Mouse (Mus musculus) kidney, embryonic 15.5 days (tissue): ENCODE data around the gene Cnn1. TPM values are rescaled to one million over a fixed set of nuclear protein-coding genes. Genes with fewer than 3 reads are reported as not detected.
A peak's percentile ranks its signal among the peaks of the same experiment; 100 is the strongest.

ENCODE experiments used
- ATAC-seq: fragments of 200-750 bp; cut with Nextera tagmentation; replicated peaks from 2 replicates; pipeline ENCODE4 v1.8.0; 2017; ENCODE audit warnings: moderate TSS enrichment; ENCODE audit not compliant: low FRiP score
- H3K27ac ChIP-seq: fragments of 300-500 bp; sonication (generic); 2 replicates; pipeline ENCODE4 v1.5.1; 2015; ENCODE audit warnings: mild to moderate bottlenecking, inconsistent platforms
- H3K27me3 ChIP-seq: fragments of 300-500 bp; sonication (generic); 2 replicates; pipeline ENCODE4 v1.6.1; 2015; ENCODE audit warnings: inconsistent platforms
- H3K36me3 ChIP-seq: fragments of 300-500 bp; sonication (generic); 2 replicates; pipeline ENCODE4 v1.6.1; 2015; ENCODE audit warnings: inconsistent platforms
- H3K4me1 ChIP-seq: fragments of 300-500 bp; sonication (generic); 2 replicates; pipeline ENCODE4 v1.6.1; 2015; ENCODE audit warnings: inconsistent platforms
- H3K4me2 ChIP-seq: fragments of 300-500 bp; sonication (generic); 2 replicates; pipeline ENCODE4 v1.6.1; 2015; ENCODE audit warnings: moderate library complexity, mild to moderate bottlenecking, inconsistent platforms
- H3K4me3 ChIP-seq: fragments of 300-500 bp; sonication (generic); replicated peaks from 2 replicates; pipeline ENCODE4 v1.5.1; 2015; ENCODE audit warnings: mild to moderate bottlenecking, inconsistent platforms
- H3K9ac ChIP-seq: fragments of 300-500 bp; sonication (generic); 2 replicates; pipeline ENCODE4 v1.6.1; 2015; ENCODE audit warnings: mild to moderate bottlenecking, inconsistent platforms
- H3K9me3 ChIP-seq: fragments of 300-500 bp; sonication (generic); replicated peaks from 2 replicates; pipeline ENCODE4 v1.6.1; 2016; ENCODE audit warnings: inconsistent platforms
- WGBS: fragments of 180-500 bp; shearing (Covaris S2); methylation state at CpG from one replicate; pipeline ENCODE4 v1.1.7; 2015; ENCODE audit warnings: mixed read lengths; 5-methylcytosine and 5-hydroxymethylcytosine counted together
- polyA plus RNA-seq: library from polyadenylated mRNA; unstranded; fragments of >200 nt; fragmentation: Nextera tagmentation; extraction: Ambion mirVana; gene quantifications from 2 replicates; pipeline ENCODE4 v1.2.1, GENCODE M21; 2015

Cnn1 gene
- 11.1 and 40.8 TPM in 2 replicates for polyA plus RNA-seq

DNA sequence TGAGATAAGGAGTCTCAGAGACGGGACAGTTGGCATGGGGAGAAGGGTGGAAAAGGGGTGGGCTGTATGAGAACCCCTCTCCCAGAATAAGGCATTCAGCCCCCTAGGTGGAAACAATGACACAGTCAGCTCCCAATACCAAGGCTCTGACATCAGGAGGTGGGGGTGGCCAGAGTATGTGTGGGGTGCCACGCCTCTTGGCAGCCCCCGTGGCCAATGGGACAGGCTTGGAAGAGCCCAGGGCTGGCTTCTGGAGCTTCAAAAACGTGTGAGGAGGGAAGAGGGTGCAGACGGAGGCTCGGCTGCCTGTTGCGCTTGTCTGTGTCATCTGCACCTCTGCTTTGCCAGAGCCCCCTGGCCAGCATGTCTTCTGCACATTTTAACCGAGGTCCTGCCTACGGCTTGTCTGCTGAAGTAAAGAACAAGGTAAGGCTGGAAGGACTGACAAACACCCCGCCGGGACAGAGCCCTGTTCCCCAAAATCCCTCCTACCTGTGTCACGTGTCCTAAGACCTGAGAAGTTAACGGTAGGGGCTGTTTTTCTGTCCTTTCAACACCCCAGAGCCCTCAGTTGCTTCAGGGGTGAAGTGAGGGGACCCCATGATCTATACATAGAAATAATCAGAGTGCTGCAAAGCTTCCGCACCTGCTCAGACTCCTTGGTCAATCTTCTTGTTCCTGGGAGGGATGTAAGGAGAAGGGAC is at the start of gene Cnn1:
Gene Cnn1 (plus strand): TSS at position 224 of the 704 bp plus-strand sequence.
- no peak for ATAC-seq
- H3K4me1 ChIP-seq, result peaks cover 19% of the 10 kb centered on the region
- H3K27ac ChIP-seq, result no peak within 1 kb of the TSS
- H3K9ac ChIP-seq, result no peak within 1 kb of the TSS
- 7% methylated on average over 14 of the region's 14 CpGs for WGBS
- H3K27me3 ChIP-seq, result peaks cover 45% of the 10 kb centered on the region
- no peaks in the 10 kb centered on the region for H3K36me3 ChIP-seq
- H3K4me2 ChIP-seq, result peak within 1 kb of the TSS; percentile 42
- H3K9me3 ChIP-seq, result no peaks in the 10 kb centered on the region
- H3K4me3 ChIP-seq, result peak within 1 kb of the TSS; percentile 13

GRCm38 (mm10) chr9:22049315-22049714 is 49.7 kb upstream of the Cnn1 start:
- H3K27me3 ChIP-seq, result peaks cover 59% of the 10 kb centered on the region
- H3K4me2 ChIP-seq, result no peak overlapping the region

DNA sequence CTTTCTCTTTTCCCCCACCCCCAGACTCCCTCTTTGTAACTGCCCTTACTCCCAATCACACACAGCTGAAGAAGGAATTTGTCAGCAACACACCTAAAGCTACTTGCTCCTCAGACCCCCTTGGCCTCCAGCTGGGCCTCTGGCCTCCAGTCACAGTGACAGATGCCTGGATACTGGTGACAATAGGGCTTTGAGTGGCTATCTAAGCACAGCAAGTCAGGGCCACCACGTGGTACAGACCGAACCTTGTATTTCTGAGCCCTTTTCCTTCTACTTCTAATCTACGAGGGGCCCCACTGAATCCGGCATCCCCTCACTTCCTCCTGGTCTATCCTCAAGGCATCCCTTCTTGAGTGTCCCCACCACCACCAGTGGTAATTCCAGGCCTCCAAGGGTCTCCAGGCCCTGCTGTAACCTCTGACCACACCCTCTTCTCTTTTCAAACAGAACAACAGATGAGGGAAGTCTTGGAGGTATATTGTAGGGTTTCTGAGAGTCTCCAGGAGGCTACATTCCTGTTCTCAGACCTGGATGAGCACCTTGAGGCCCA is 49.2 kb upstream of the Cnn1 start:
- Histone ChIP-seq H3K9ac (no peak overlapping the region), H3K4me1 (peaks cover 26% of the 10 kb centered on the region), H3K4me2 (peak overlapping the region; percentile 74; the same call in 1 of the 2 replicates), H3K36me3 (no peaks in the 10 kb centered on the region), H3K27ac (no peak overlapping the region), H3K4me3 (no peak overlapping the region), H3K9me3 (no peaks in the 10 kb centered on the region), H3K27me3 (peaks cover 63% of the 10 kb centered on the region)
- ATAC-seq, result no peak
- 60% methylated on average over 4 of the region's 4 CpGs for WGBS

More at GRCm38 (mm10) chr9:22049315-22049714, 49.7 kb upstream of the Cnn1 start:
- H3K36me3 ChIP-seq, result no peaks in the 10 kb centered on the region
- no peak overlapping the region for H3K27ac ChIP-seq
- 80% methylated on average over 11 of the region's 11 CpGs for WGBS
- no peak overlapping the region for H3K4me3 ChIP-seq
- H3K4me1 ChIP-seq, result peaks cover 21% of the 10 kb centered on the region
- H3K9me3 ChIP-seq, result no peaks in the 10 kb centered on the region
- ATAC-seq, result no peak
- H3K9ac ChIP-seq, result no peak overlapping the region

DNA sequence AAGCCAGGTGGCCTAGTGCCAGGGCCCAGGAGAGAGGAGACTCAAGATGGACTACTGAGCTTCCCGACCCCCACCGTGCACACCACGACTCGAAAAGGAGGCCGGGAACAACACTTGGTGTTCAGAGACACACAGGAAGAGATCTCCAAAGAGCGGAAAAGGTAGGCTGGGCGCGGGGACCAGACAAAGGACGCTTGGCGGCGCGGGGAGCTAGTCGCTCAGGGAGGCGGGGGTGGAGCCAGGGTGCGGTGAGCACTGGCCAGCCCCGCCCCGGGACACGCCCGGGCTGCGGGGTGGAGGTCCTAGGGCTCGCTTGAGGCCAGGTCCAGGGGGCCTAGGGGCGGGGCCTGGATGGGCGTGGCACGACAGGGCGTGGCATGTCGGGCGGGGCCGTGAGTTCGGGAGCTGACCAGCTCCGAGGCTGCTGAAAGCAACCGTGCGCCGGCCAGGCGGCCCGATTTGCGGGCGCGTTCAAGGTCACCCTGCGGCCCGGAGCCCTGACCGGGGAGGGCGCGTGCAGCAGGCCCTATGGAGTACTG is 48.6 kb upstream of the Cnn1 start:
- H3K9ac ChIP-seq, result no peak overlapping the region
- under 1% methylated on average over 43 of the region's 43 CpGs for WGBS
- H3K9me3 ChIP-seq, result no peaks in the 10 kb centered on the region
- peak overlapping the region; percentile 74 for H3K4me2 ChIP-seq
- peak overlapping the region; percentile 44 for H3K4me3 ChIP-seq
- no peak overlapping the region for H3K27ac ChIP-seq
- peaks cover 69% of the 10 kb centered on the region for H3K27me3 ChIP-seq
- ATAC-seq, result peak; percentile 52; the same call in 1 of the 2 replicates
- H3K36me3 ChIP-seq, result no peaks in the 10 kb centered on the region
- H3K4me1 ChIP-seq, result peaks cover 27% of the 10 kb centered on the region

- ATAC-seq, result no peak
- H3K4me2 ChIP-seq, result peak overlapping the region; percentile 74
- peaks cover 32% of the 10 kb centered on the region for H3K4me1 ChIP-seq
- under 1% methylated on average over 61 of the region's 67 CpGs for WGBS
- H3K4me3 ChIP-seq, result peak overlapping the region; percentile 44
- no peak overlapping the region for H3K9ac ChIP-seq
- H3K36me3 ChIP-seq, result no peaks in the 10 kb centered on the region
- H3K9me3 ChIP-seq, result no peaks in the 10 kb centered on the region
- H3K27ac ChIP-seq, result no peak overlapping the region
- H3K27me3 ChIP-seq, result peaks cover 75% of the 10 kb centered on the region
These were observed 47.7 kb upstream of the Cnn1 start for GRCm38 (mm10) chr9:22051161-22051957.

GRCm38 (mm10) chr9:22051958-22052254 is 47.1 kb upstream of the Cnn1 start, which contains the start of gene Elavl3:
TSS of gene Elavl3 (minus strand) at chr9:22052023.
- Histone ChIP-seq H3K4me1 (peaks cover 32% of the 10 kb centered on the region), H3K36me3 (peaks cover 1% of the 10 kb centered on the region), H3K4me2 (peak within 1 kb of the TSS; percentile 74), H3K9ac (no peak within 1 kb of the TSS), H3K9me3 (no peaks in the 10 kb centered on the region), H3K27me3 (peaks cover 75% of the 10 kb centered on the region), H3K4me3 (peak within 1 kb of the TSS; percentile 44), H3K27ac (no peak within 1 kb of the TSS)
- under 1% methylated on average over 18 of the region's 28 CpGs for WGBS
- ATAC-seq, result no peak

GRCm38 (mm10) chr9:22053657-22054056 is 45.4 kb upstream of the Cnn1 start:
- H3K27ac ChIP-seq, result no peak overlapping the region
- H3K4me1 ChIP-seq, result peaks cover 32% of the 10 kb centered on the region
- no peaks in the 10 kb centered on the region for H3K9me3 ChIP-seq
- no peak for ATAC-seq
- H3K4me3 ChIP-seq, result no peak overlapping the region
- no peak overlapping the region for H3K4me2 ChIP-seq
- H3K27me3 ChIP-seq, result peaks cover 72% of the 10 kb centered on the region
- H3K9ac ChIP-seq, result no peak overlapping the region
- WGBS, result 31% methylated on average over 6 of the region's 7 CpGs
- H3K36me3 ChIP-seq, result peaks cover 18% of the 10 kb centered on the region

GRCm38 (mm10) chr9:22054411-22055076 is 44.5 kb upstream of the Cnn1 start:
- WGBS, result 1% methylated on average over 32 of the region's 32 CpGs
- peak; percentile 44 for ATAC-seq
- Histone ChIP-seq H3K9me3 (no peaks in the 10 kb centered on the region), H3K4me1 (peaks cover 32% of the 10 kb centered on the region), H3K27me3 (peaks cover 63% of the 10 kb centered on the region), H3K4me3 (peak overlapping the region; percentile 20), H3K27ac (no peak overlapping the region), H3K9ac (no peak overlapping the region), H3K4me2 (peak overlapping the region; percentile 48), H3K36me3 (peaks cover 27% of the 10 kb centered on the region)

GRCm38 (mm10) chr9:22055713-22056112 is 43.3 kb upstream of the Cnn1 start:
- Histone ChIP-seq H3K9ac (no peak overlapping the region), H3K27me3 (peaks cover 51% of the 10 kb centered on the region), H3K27ac (no peak overlapping the region), H3K4me2 (no peak overlapping the region), H3K36me3 (peaks cover 34% of the 10 kb centered on the region), H3K4me3 (no peak overlapping the region), H3K9me3 (no peaks in the 10 kb centered on the region), H3K4me1 (peaks cover 27% of the 10 kb centered on the region)
- WGBS, result 32% methylated on average over 29 of the region's 29 CpGs
- ATAC-seq, result no peak

DNA sequence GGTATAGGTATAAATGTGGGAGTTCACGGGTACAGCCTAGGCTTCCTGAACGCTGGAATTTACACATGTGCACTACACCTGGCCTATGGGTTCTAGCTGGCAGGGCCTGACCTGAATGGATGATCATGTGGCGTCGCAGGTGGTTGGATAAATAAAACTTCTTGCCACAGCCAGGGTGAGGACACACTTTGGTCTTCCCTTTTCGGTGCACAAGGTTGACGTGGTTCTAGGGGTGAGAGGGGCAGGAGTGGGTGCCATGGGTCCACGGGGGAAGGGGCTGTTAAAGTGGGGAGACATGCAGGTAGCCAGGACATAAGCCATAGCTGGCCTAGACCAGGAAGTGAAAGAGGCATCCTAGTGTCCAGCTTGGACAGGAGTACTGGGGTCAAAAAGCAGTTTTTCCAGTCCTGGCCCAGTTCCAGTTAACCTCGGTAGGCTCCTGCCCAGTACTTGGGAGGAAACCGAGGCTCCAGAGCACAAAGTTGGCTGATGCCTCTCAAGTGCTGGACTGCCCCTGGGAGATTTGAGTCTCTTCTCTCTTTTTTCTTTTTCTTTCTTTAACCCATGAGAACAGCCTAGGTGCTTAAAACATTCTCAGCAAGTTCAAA is 42.6 kb upstream of the Cnn1 start:
- no peaks in the 10 kb centered on the region for H3K9me3 ChIP-seq
- 77% methylated on average over 9 of the region's 9 CpGs for WGBS
- H3K4me1 ChIP-seq, result peaks cover 20% of the 10 kb centered on the region
- H3K27me3 ChIP-seq, result peaks cover 44% of the 10 kb centered on the region
- H3K4me3 ChIP-seq, result no peak overlapping the region
- no peak for ATAC-seq
- no peak overlapping the region for H3K27ac ChIP-seq
- H3K4me2 ChIP-seq, result no peak overlapping the region
- peaks cover 41% of the 10 kb centered on the region for H3K36me3 ChIP-seq
- no peak overlapping the region for H3K9ac ChIP-seq

DNA sequence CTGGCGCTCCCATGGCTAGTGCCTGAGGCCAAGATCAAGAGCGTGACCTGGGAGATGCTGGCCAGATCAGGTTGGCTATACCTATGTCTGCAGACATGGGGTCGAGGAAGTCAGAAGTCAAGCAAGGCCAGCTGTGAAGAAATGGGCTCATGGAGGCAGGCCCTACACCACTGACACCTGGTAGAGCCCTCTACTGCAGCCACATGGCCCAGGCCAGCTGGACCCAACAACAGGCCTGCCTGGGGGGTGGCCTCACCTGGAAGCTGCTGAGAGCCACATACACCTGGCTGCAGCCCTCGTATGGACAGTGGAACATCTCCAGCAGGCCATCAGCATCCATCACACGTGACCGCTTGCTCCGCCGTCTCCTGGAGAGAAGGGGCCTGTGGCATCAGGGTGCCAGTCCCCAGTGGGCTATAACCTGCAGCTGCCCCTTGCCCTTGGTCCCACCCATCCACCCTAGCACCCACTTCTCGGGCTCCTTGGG is 41.9 kb upstream of the Cnn1 start:
- Histone ChIP-seq H3K27ac (no peak overlapping the region), H3K4me2 (no peak overlapping the region), H3K9ac (no peak overlapping the region), H3K4me3 (no peak overlapping the region), H3K27me3 (peaks cover 37% of the 10 kb centered on the region), H3K36me3 (peaks cover 47% of the 10 kb centered on the region), H3K9me3 (no peaks in the 10 kb centered on the region), H3K4me1 (peaks cover 13% of the 10 kb centered on the region)
- WGBS, result 90% methylated on average over 9 of the region's 9 CpGs
- ATAC-seq, result no peak
